Mouse (Mus musculus) stomach, postnatal 0 days (tissue): Measurements from ENCODE around the gene Olfr31. TPM values are rescaled to one million over a fixed set of nuclear protein-coding genes. Genes with fewer than 3 reads are reported as not detected.

Experiments used
- ATAC-seq: fragments of 200-750 bp; cut with Nextera tagmentation; 2 replicates; pipeline ENCODE4 v1.8.0; 2017; ENCODE audit not compliant: low FRiP score, low TSS enrichment
- DNase-seq: peaks from one replicate; pipeline ENCODE4 v3.0.0-alpha.2; 2016; ENCODE audit warnings: low spot score
- H3K27ac ChIP-seq: fragments of 300-500 bp; sonication (generic); replicated peaks from 2 replicates; pipeline ENCODE4 v1.5.1; 2014; ENCODE audit warnings: mild to moderate bottlenecking, control low read depth
- H3K27me3 ChIP-seq: fragments of 300-500 bp; sonication (generic); 2 replicates; pipeline ENCODE4 v1.6.1; 2014; ENCODE audit warnings: low read length; ENCODE audit not compliant: control insufficient read depth, insufficient read depth
- H3K36me3 ChIP-seq: fragments of 300-500 bp; sonication (generic); 2 replicates; pipeline ENCODE4 v1.6.1; 2014; ENCODE audit warnings: low read length, mixed read lengths; ENCODE audit not compliant: control insufficient read depth, insufficient read depth
- H3K4me1 ChIP-seq: fragments of 300-500 bp; sonication (generic); replicated peaks from 2 replicates; pipeline ENCODE4 v1.6.1; 2014; ENCODE audit warnings: antibody characterized with exemption; ENCODE audit not compliant: control insufficient read depth, insufficient read depth
- H3K4me2 ChIP-seq: fragments of 300-500 bp; sonication (generic); replicated peaks from 2 replicates; pipeline ENCODE4 v1.6.1; 2014; ENCODE audit warnings: low read depth, mild to moderate bottlenecking, control low read depth, moderate library complexity
- H3K4me3 ChIP-seq: fragments of 300-500 bp; sonication (generic); 2 replicates; pipeline ENCODE4 v1.5.1; 2014; ENCODE audit warnings: low read depth, low read length, control low read depth
- H3K9ac ChIP-seq: fragments of 300-500 bp; sonication (generic); 2 replicates; pipeline ENCODE4 v1.6.1; 2014; ENCODE audit warnings: mild to moderate bottlenecking, low read length, control low read depth, mixed read lengths
- H3K9me3 ChIP-seq: fragments of 300-500 bp; sonication (generic); 2 replicates; pipeline ENCODE4 v1.6.1; 2016; ENCODE audit warnings: low read length; ENCODE audit not compliant: control insufficient read depth
- CTCF ChIP-seq: IDR thresholded peaks from 2 replicates; pipeline ENCODE4 v1.5.1; 2016; ENCODE audit warnings: antibody characterized with exemption, low read depth, mild to moderate bottlenecking, moderate library complexity
- EP300 ChIP-seq: optimal IDR thresholded peaks from 2 replicates; pipeline ENCODE3; 2016; ENCODE audit warnings: antibody characterized with exemption
- WGBS: fragments of 180-500 bp; shearing (Covaris S2); extraction: QIAGEN DNeasy Blood & Tissue Kit; methylation state at CpG from one replicate; pipeline ENCODE4 v1.1.7; 2014; 5-methylcytosine and 5-hydroxymethylcytosine counted together
- polyA plus RNA-seq: library from polyadenylated mRNA; unstranded; fragments of >200 nt; fragmentation: Nextera tagmentation; extraction: Ambion mirVana; gene quantifications from 2 replicates; pipeline ENCODE4 v1.2.1, GENCODE M21; 2015

The Olfr31 gene
- polyA plus RNA-seq, 1 experiment from 2014 or later, result not detected

- 96% methylated on average over 29 of the region's 29 CpGs for WGBS
- H3K9me3 ChIP-seq, result peaks cover 24% of the 10 kb centered on the region
- no peak overlapping the region for H3K4me3 ChIP-seq
These were observed 27.9 kb downstream of the Olfr31 start for GRCm38 (mm10) chr14:14350263-14351147.

GRCm38 (mm10) chr14:14351148-14351455 is 28.5 kb downstream of the Olfr31 start:
- WGBS, result 96% methylated on average over 7 of the region's 7 CpGs
- H3K27ac ChIP-seq, result no peak overlapping the region
- no peak overlapping the region for H3K9ac ChIP-seq
- no peak overlapping the region for H3K4me3 ChIP-seq
- H3K27me3 ChIP-seq, result no peaks in the 10 kb centered on the region
- TF ChIP-seq EP300 (no peak), CTCF (no peak)
- DNase-seq (no peak), ATAC-seq (no peak)
- no peaks in the 10 kb centered on the region for H3K4me1 ChIP-seq
- no peaks in the 10 kb centered on the region for H3K36me3 ChIP-seq
- peaks cover 24% of the 10 kb centered on the region for H3K9me3 ChIP-seq
- H3K4me2 ChIP-seq, result no peak overlapping the region

More at GRCm38 (mm10) chr14:14350263-14351147, 27.9 kb downstream of the Olfr31 start:
- Histone ChIP-seq H3K4me1 (no peaks in the 10 kb centered on the region), H3K4me2 (no peak overlapping the region), H3K9ac (no peak overlapping the region), H3K27me3 (no peaks in the 10 kb centered on the region), H3K27ac (no peak overlapping the region), H3K36me3 (no peaks in the 10 kb centered on the region)
- DNase-seq, result peak; percentile 26
- ATAC-seq, result no peak
- no peak for TF ChIP-seq EP300
- TF ChIP-seq CTCF, result no peak

- no peaks in the 10 kb centered on the region for H3K4me1 ChIP-seq
- no peak; the same call in 1 of the 2 replicates for TF ChIP-seq CTCF
- no peak for TF ChIP-seq EP300
- ATAC-seq (no peak), DNase-seq (no peak)
- H3K9ac ChIP-seq, result no peak overlapping the region
- H3K36me3 ChIP-seq, result no peaks in the 10 kb centered on the region
- WGBS, result 96% methylated on average over 9 of the region's 9 CpGs
- H3K27me3 ChIP-seq, result no peaks in the 10 kb centered on the region
- H3K9me3 ChIP-seq, result peaks cover 23% of the 10 kb centered on the region
- H3K27ac ChIP-seq, result no peak overlapping the region
- H3K4me3 ChIP-seq, result no peak overlapping the region
- H3K4me2 ChIP-seq, result no peak overlapping the region
These were observed 29.3 kb downstream of the Olfr31 start for GRCm38 (mm10) chr14:14351721-14352590.

- TF ChIP-seq CTCF (no peak), EP300 (no peak)
- no peak overlapping the region for H3K4me3 ChIP-seq
- H3K4me1 ChIP-seq, result no peaks in the 10 kb centered on the region
- H3K36me3 ChIP-seq, result no peaks in the 10 kb centered on the region
- no peak for DNase-seq
- peaks cover 18% of the 10 kb centered on the region for H3K9me3 ChIP-seq
- 85% methylated on average over 6 of the region's 6 CpGs for WGBS
- no peak overlapping the region for H3K9ac ChIP-seq
- no peak overlapping the region for H3K27ac ChIP-seq
- ATAC-seq, result no peak
- H3K27me3 ChIP-seq, result no peaks in the 10 kb centered on the region
- no peak overlapping the region for H3K4me2 ChIP-seq
These were observed 30.0 kb downstream of the Olfr31 start for GRCm38 (mm10) chr14:14352606-14353005.

GRCm38 (mm10) chr14:14353081-14353732 is 30.6 kb downstream of the Olfr31 start:
- WGBS, result 93% methylated on average over 7 of the region's 7 CpGs
- TF ChIP-seq EP300 (no peak), CTCF (no peak)
- no peaks in the 10 kb centered on the region for H3K36me3 ChIP-seq
- no peak overlapping the region for H3K9ac ChIP-seq
- DNase-seq, result no peak
- H3K27ac ChIP-seq, result no peak overlapping the region
- no peak overlapping the region for H3K4me2 ChIP-seq
- peaks cover 14% of the 10 kb centered on the region for H3K9me3 ChIP-seq
- no peaks in the 10 kb centered on the region for H3K4me1 ChIP-seq
- H3K27me3 ChIP-seq, result no peaks in the 10 kb centered on the region
- no peak for ATAC-seq
- no peak overlapping the region for H3K4me3 ChIP-seq
